Mouse (Mus musculus) forebrain, embryonic 16.5 days (tissue): ENCODE measurements around the gene Krt4. TPM values are rescaled to one million over a fixed set of nuclear protein-coding genes. Genes with fewer than 3 reads are reported as not detected.

Source experiments
- ATAC-seq: fragments of 200-750 bp; cut with Nextera tagmentation; 2 replicates; pipeline ENCODE4 v1.8.0; 2017; ENCODE audit warnings: mild to moderate bottlenecking, moderate library complexity
- H3K27ac ChIP-seq: fragments of 300-500 bp; sonication (generic); 2 replicates; pipeline ENCODE4 v1.5.1; 2014; ENCODE audit warnings: low read length, control low read depth
- H3K27me3 ChIP-seq: fragments of 300-500 bp; sonication (generic); replicated peaks from 2 replicates; pipeline ENCODE4 v1.6.1; 2014; ENCODE audit warnings: low read length; ENCODE audit not compliant: control insufficient read depth, insufficient read depth
- H3K36me3 ChIP-seq: fragments of 300-500 bp; sonication (generic); 2 replicates; pipeline ENCODE4 v1.6.1; 2014; ENCODE audit not compliant: control insufficient read depth, insufficient read depth
- H3K4me1 ChIP-seq: fragments of 300-500 bp; sonication (generic); replicated peaks from 2 replicates; pipeline ENCODE4 v1.6.1; 2014; ENCODE audit warnings: low read length; ENCODE audit not compliant: control insufficient read depth, insufficient read depth
- H3K4me2 ChIP-seq: fragments of 300-500 bp; sonication (generic); 2 replicates; pipeline ENCODE4 v1.6.1; 2014; ENCODE audit warnings: mild to moderate bottlenecking, low read length, control low read depth
- H3K4me3 ChIP-seq: fragments of 300-500 bp; sonication (generic); replicated peaks from 2 replicates; pipeline ENCODE4 v1.5.1; 2014; ENCODE audit warnings: mild to moderate bottlenecking, low read length, control low read depth
- H3K9ac ChIP-seq: fragments of 300-500 bp; sonication (generic); replicated peaks from 2 replicates; pipeline ENCODE4 v1.6.1; 2014; ENCODE audit warnings: low read depth, low read length, control low read depth
- H3K9me3 ChIP-seq: fragments of 300-500 bp; sonication (generic); 2 replicates; pipeline ENCODE4 v1.6.1; 2016; ENCODE audit warnings: low read length; ENCODE audit not compliant: control insufficient read depth
- WGBS: fragments of 180-500 bp; shearing (Covaris S2); extraction: QIAGEN DNeasy Blood & Tissue Kit; methylation state at CpG from one replicate; pipeline ENCODE4 v1.1.7; 2014; 5-methylcytosine and 5-hydroxymethylcytosine counted together
- polyA plus RNA-seq: library from polyadenylated mRNA; unstranded; fragments of >200 nt; fragmentation: Nextera tagmentation; extraction: Ambion mirVana; gene quantifications from 2 replicates; pipeline ENCODE4 v1.2.1, GENCODE M21; 2015

Krt4 gene
- polyA plus RNA-seq, 1 experiment from 2014 or later, result not detected

GRCm38 (mm10) chr15:101940274-101940829, 15.8 kb upstream of the Krt4 start, which contains the start of gene Krt79:
Krt79 (minus strand) TSS chr15:101940324.
- Histone ChIP-seq H3K36me3 (no peaks in the 10 kb centered on the region), H3K27ac (no peak within 1 kb of the TSS), H3K4me1 (no peaks in the 10 kb centered on the region), H3K27me3 (no peaks in the 10 kb centered on the region), H3K9ac (no peak within 1 kb of the TSS), H3K4me3 (no peak within 1 kb of the TSS), H3K4me2 (no peak within 1 kb of the TSS), H3K9me3 (no peaks in the 10 kb centered on the region)
- WGBS, result 61% methylated on average over 6 of the region's 6 CpGs
- ATAC-seq, result no peak

- WGBS, result 87% methylated on average over 9 of the region's 9 CpGs
- no peak overlapping the region for H3K27ac ChIP-seq
Measured at GRCm38 (mm10) chr15:101938600-101939308, 14.2 kb upstream of the Krt4 start.

GRCm38 (mm10) chr15:101933024-101933423, 8.5 kb upstream of the Krt4 start:
- Histone ChIP-seq H3K4me1 (0 out of 2 replicates have a peak, but pooled peaks cover 2% of the 10 kb centered on the region), H3K9me3 (no peaks in the 10 kb centered on the region), H3K4me3 (no peak overlapping the region), H3K27ac (no peak overlapping the region), H3K9ac (no peak overlapping the region), H3K36me3 (no peaks in the 10 kb centered on the region), H3K27me3 (0 out of 2 replicates have a peak, but pooled peaks cover 3% of the 10 kb centered on the region), H3K4me2 (no peak overlapping the region)
- ATAC-seq, result no peak
- 82% methylated on average over 6 of the region's 6 CpGs for WGBS

More at GRCm38 (mm10) chr15:101938600-101939308, 14.2 kb upstream of the Krt4 start:
- no peaks in the 10 kb centered on the region for H3K36me3 ChIP-seq
- H3K9ac ChIP-seq, result no peak overlapping the region
- H3K9me3 ChIP-seq, result no peaks in the 10 kb centered on the region
- no peaks in the 10 kb centered on the region for H3K27me3 ChIP-seq
- H3K4me1 ChIP-seq, result no peaks in the 10 kb centered on the region
- H3K4me3 ChIP-seq, result no peak overlapping the region
- ATAC-seq, result no peak
- H3K4me2 ChIP-seq, result no peak overlapping the region

GRCm38 (mm10) chr15:101929666-101930065, 5.1 kb upstream of the Krt4 start:
- whole genome bisulfite sequencing, result 6% methylated on average over 17 of the region's 17 CpGs
- no peaks in the 10 kb centered on the region for H3K9me3 ChIP-seq
- no peak for ATAC-seq
- H3K4me3 ChIP-seq, result no peak overlapping the region
- H3K4me2 ChIP-seq, result no peak overlapping the region
- H3K4me1 ChIP-seq, result 0 out of 2 replicates have a peak, but pooled peaks cover 2% of the 10 kb centered on the region
- no peak overlapping the region for H3K9ac ChIP-seq
- H3K27me3 ChIP-seq, result 0 out of 2 replicates have a peak, but pooled peaks cover 3% of the 10 kb centered on the region
- H3K27ac ChIP-seq, result no peak overlapping the region
- no peaks in the 10 kb centered on the region for H3K36me3 ChIP-seq

GRCm38 (mm10) chr15:101929087-101929486, 4.6 kb upstream of the Krt4 start:
- WGBS, result 21% methylated on average over 9 of the region's 9 CpGs

GRCm38 (mm10) chr15:101927340-101928080, 3.0 kb upstream of the Krt4 start:
- Histone ChIP-seq H3K9ac (no peak overlapping the region), H3K4me2 (no peak overlapping the region), H3K9me3 (no peaks in the 10 kb centered on the region), H3K36me3 (no peaks in the 10 kb centered on the region), H3K4me3 (no peak overlapping the region), H3K27ac (no peak overlapping the region), H3K4me1 (0 out of 2 replicates have a peak, but pooled peaks cover 2% of the 10 kb centered on the region), H3K27me3 (0 out of 2 replicates have a peak, but pooled peaks cover 3% of the 10 kb centered on the region)
- 68% methylated on average over 12 of the region's 12 CpGs for WGBS
- no peak for ATAC-seq

More at GRCm38 (mm10) chr15:101929087-101929486, 4.6 kb upstream of the Krt4 start:
- Histone ChIP-seq H3K27me3 (0 out of 2 replicates have a peak, but pooled peaks cover 3% of the 10 kb centered on the region), H3K9me3 (no peaks in the 10 kb centered on the region), H3K36me3 (no peaks in the 10 kb centered on the region), H3K9ac (no peak overlapping the region), H3K4me3 (no peak overlapping the region), H3K27ac (no peak overlapping the region), H3K4me2 (no peak overlapping the region), H3K4me1 (0 out of 2 replicates have a peak, but pooled peaks cover 2% of the 10 kb centered on the region)
- no peak for ATAC-seq

- H3K36me3 ChIP-seq, result no peaks in the 10 kb centered on the region
- no peak overlapping the region for H3K9ac ChIP-seq
- no peaks in the 10 kb centered on the region for H3K27me3 ChIP-seq
- H3K4me1 ChIP-seq, result 0 out of 2 replicates have a peak, but pooled peaks cover 2% of the 10 kb centered on the region
- ATAC-seq, result no peak
- no peak overlapping the region for H3K4me3 ChIP-seq
- H3K4me2 ChIP-seq, result no peak overlapping the region
- H3K27ac ChIP-seq, result no peak overlapping the region
- H3K9me3 ChIP-seq, result no peaks in the 10 kb centered on the region
- 93% methylated on average over 1 of the region's 1 CpGs for WGBS
Measured at GRCm38 (mm10) chr15:101925041-101925440, 506 bp upstream of the Krt4 start.

- WGBS, result 85% methylated on average over 2 of the region's 2 CpGs
- H3K9ac ChIP-seq, result no peak overlapping the region
- no peak overlapping the region for H3K27ac ChIP-seq
- no peak overlapping the region for H3K4me3 ChIP-seq
- ATAC-seq, result no peak
- H3K36me3 ChIP-seq, result no peaks in the 10 kb centered on the region
- no peak overlapping the region for H3K4me2 ChIP-seq
- H3K27me3 ChIP-seq, result no peaks in the 10 kb centered on the region
- H3K4me1 ChIP-seq, result no peaks in the 10 kb centered on the region
- no peaks in the 10 kb centered on the region for H3K9me3 ChIP-seq
Measured at GRCm38 (mm10) chr15:101922296-101922695, 2.2 kb downstream of the Krt4 start.

- Histone ChIP-seq H3K36me3 (no peaks in the 10 kb centered on the region), H3K4me2 (no peak overlapping the region), H3K9ac (no peak overlapping the region), H3K4me1 (no peaks in the 10 kb centered on the region), H3K27ac (no peak overlapping the region), H3K9me3 (no peaks in the 10 kb centered on the region), H3K4me3 (no peak overlapping the region), H3K27me3 (no peaks in the 10 kb centered on the region)
- WGBS, result 79% methylated on average over 2 of the region's 2 CpGs
- no peak for ATAC-seq
Measured at GRCm38 (mm10) chr15:101916072-101916471, 8.5 kb downstream of the Krt4 start.
